Mouse (Mus musculus) macrophage (primary cell): ENCODE data around the gene Zbtb16. TPM values are rescaled to one million over a fixed set of nuclear protein-coding genes. Genes with fewer than 3 reads are reported as not detected.

Experiments
- H3K27ac ChIP-seq: fragments of 350-480 bp; formaldehyde crosslinking; 2 replicates; pipeline ENCODE4 v1.9.0; 2021
- H3K36me3 ChIP-seq: fragments of 350-480 bp; formaldehyde crosslinking; 2 replicates; pipeline ENCODE4 v1.9.0; 2021; ENCODE audit errors: inconsistent target
- H3K4me3 ChIP-seq: fragments of 350-480 bp; formaldehyde crosslinking; 2 replicates; pipeline ENCODE4 v1.9.0; 2021; ENCODE audit errors: inconsistent target
- H3K79me2 ChIP-seq: fragments of 350-480 bp; formaldehyde crosslinking; 2 replicates; pipeline ENCODE4 v1.9.0; 2021; ENCODE audit errors: inconsistent target
- WGBS: methylation state at CpG from one replicate; pipeline ENCODE4 v1.1.7; 2026; ENCODE audit warnings: inconsistent platforms; ENCODE audit not compliant: missing documents; 5-methylcytosine and 5-hydroxymethylcytosine counted together
- polyA plus RNA-seq: library from polyadenylated mRNA; stranded (reverse); fragments of 250-400 nt; gene quantifications from 3 replicates; pipeline ENCODE4 v1.2.4, GENCODE M21; 2018; ENCODE audit warnings: inconsistent platforms

The Zbtb16 gene
- polyA plus RNA-seq, 1 experiment from 2014 or later, result 0.62 TPM

- Histone ChIP-seq H3K79me2 (no peaks in the 10 kb centered on the region), H3K36me3 (no peaks in the 10 kb centered on the region), H3K4me3 (no peak overlapping the region), H3K27ac (no peak overlapping the region)
- 87% methylated on average over 2 of the region's 2 CpGs for WGBS
Observed at GRCm38 (mm10) chr9:48650846-48651245, 185.2 kb downstream of the Zbtb16 start.

GRCm38 (mm10) chr9:48649851-48650685, 186.0 kb downstream of the Zbtb16 start:
- H3K27ac ChIP-seq, result no peak overlapping the region
- no peaks in the 10 kb centered on the region for H3K79me2 ChIP-seq
- WGBS, result 81% methylated on average over 17 of the region's 17 CpGs
- no peaks in the 10 kb centered on the region for H3K36me3 ChIP-seq
- H3K4me3 ChIP-seq, result no peak overlapping the region

- no peaks in the 10 kb centered on the region for H3K79me2 ChIP-seq
- H3K4me3 ChIP-seq, result no peak overlapping the region
- no peak overlapping the region for H3K27ac ChIP-seq
- WGBS, result 16% methylated on average over 21 of the region's 22 CpGs
- H3K36me3 ChIP-seq, result no peaks in the 10 kb centered on the region
Observed at GRCm38 (mm10) chr9:48649098-48649766, 186.8 kb downstream of the Zbtb16 start.

DNA sequence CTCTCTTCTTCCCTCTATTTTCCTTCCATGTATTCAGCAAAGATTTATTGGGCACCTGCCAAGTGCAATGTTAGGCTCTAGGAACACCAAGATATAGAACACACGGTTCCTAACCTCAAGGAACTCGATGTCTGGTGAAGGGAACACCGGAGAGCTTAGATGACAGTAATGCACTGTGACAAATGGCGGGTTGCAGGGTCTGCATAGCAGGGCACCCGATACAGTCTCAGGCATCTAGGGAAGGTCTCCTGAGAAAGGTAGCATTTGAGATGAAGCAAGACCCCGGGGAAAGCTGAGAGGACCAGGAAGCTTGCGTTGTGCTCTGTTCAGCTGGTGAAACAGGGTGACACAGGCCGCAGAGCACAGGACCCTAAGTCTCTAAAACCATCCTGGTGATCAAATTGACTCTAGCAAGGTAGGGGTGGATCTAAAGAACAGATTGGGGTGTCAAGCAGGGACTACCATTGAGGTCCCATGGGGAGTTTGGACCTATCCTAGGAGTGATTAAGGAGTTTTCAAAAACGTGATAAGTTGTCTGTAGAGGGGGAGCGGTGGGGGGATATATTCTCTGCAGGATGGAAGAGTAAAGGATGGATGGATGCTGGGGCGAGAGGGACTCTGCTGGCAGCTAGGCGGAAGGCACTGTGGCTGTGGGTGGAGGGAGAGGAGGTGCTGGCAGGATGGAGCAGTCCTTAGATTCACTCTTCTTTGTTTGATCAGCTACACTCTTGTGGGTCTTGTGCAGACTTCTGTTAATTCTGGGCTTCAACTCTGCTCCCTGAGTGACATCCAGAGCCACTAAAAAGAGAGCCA, 187.5 kb downstream of the Zbtb16 start:
- H3K36me3 ChIP-seq, result no peaks in the 10 kb centered on the region
- no peaks in the 10 kb centered on the region for H3K79me2 ChIP-seq
- WGBS, result 83% methylated on average over 12 of the region's 12 CpGs
- H3K4me3 ChIP-seq, result no peak overlapping the region
- H3K27ac ChIP-seq, result no peak overlapping the region

GRCm38 (mm10) chr9:48647648-48648284, 188.3 kb downstream of the Zbtb16 start:
- Histone ChIP-seq H3K79me2 (no peaks in the 10 kb centered on the region), H3K36me3 (no peaks in the 10 kb centered on the region), H3K4me3 (no peak overlapping the region), H3K27ac (no peak overlapping the region)
- 80% methylated on average over 10 of the region's 10 CpGs for WGBS

- Histone ChIP-seq H3K4me3 (no peak overlapping the region), H3K36me3 (no peaks in the 10 kb centered on the region), H3K27ac (no peak overlapping the region), H3K79me2 (no peaks in the 10 kb centered on the region)
- WGBS, result 87% methylated on average over 16 of the region's 16 CpGs
Observed at GRCm38 (mm10) chr9:48646781-48647647, 189.0 kb downstream of the Zbtb16 start.

- WGBS, result 23% methylated on average over 4 of the region's 4 CpGs
- Histone ChIP-seq H3K27ac (no peak overlapping the region), H3K4me3 (no peak overlapping the region), H3K79me2 (no peaks in the 10 kb centered on the region), H3K36me3 (no peaks in the 10 kb centered on the region)
Observed at GRCm38 (mm10) chr9:48646251-48646650, 189.8 kb downstream of the Zbtb16 start.

- H3K36me3 ChIP-seq, result no peaks in the 10 kb centered on the region
- no peaks in the 10 kb centered on the region for H3K79me2 ChIP-seq
- no peak overlapping the region for H3K27ac ChIP-seq
- 69% methylated on average over 4 of the region's 4 CpGs for WGBS
- H3K4me3 ChIP-seq, result no peak overlapping the region
Observed at GRCm38 (mm10) chr9:48645648-48646126, 190.3 kb downstream of the Zbtb16 start.

DNA sequence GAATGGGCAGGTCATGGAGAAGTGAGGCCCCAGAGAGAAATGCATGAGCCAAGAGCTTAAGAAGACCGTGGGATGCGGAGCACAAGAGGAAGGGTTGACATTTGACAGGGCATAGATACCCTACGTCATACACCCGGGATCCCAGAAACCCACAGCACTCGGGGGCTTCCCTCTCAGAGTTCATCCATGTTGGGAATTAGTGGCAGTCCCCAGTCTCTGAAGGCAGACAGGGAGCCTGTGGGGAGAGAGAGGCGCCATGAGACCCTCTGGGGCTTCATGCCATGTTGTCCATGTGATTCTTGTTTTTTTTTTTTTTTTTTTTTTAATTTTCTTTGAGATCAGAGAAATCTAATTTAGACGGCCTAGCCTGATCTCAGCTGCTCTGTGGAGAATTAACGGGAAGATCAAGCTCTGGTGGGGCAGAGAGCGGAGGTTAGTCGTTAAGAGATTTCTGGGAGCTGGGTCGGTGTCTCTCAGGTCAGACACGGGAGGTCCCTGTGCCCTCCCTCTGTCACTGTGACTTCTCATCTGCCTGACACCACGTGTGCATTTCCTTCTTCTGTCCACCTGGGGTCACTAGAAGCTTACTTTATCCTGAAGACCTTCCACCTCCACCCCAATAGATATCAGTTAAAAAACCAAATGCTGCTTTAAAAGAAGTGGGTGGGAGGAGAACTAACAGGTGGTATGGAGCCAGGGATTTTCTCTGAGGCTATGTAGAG, 190.9 kb downstream of the Zbtb16 start:
- WGBS, result 54% methylated on average over 13 of the region's 13 CpGs
- Histone ChIP-seq H3K4me3 (no peak overlapping the region), H3K27ac (no peak overlapping the region), H3K36me3 (no peaks in the 10 kb centered on the region), H3K79me2 (no peaks in the 10 kb centered on the region)

DNA sequence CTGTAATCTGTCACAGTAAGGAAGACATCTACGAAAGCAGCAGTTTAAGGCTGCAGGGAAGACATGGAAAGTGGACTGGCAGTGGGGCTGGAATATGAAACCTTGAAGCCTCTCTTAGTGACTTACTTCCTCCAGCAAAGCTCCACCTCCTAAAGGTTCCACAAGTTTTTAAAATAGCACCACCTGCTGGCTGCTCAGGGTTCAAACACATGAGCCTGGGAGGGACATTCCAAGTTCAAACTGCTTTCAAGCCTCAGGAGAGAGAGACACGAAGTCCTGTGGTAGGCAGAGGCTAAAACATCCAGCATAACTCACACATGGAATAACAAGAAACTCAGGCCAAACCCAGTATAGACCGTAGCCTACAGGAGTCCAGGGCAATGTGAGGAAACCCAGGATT, 191.6 kb downstream of the Zbtb16 start:
- Histone ChIP-seq H3K79me2 (no peaks in the 10 kb centered on the region), H3K27ac (no peak overlapping the region), H3K4me3 (no peak overlapping the region), H3K36me3 (no peaks in the 10 kb centered on the region)
- WGBS, result 79% methylated on average over 3 of the region's 3 CpGs

DNA sequence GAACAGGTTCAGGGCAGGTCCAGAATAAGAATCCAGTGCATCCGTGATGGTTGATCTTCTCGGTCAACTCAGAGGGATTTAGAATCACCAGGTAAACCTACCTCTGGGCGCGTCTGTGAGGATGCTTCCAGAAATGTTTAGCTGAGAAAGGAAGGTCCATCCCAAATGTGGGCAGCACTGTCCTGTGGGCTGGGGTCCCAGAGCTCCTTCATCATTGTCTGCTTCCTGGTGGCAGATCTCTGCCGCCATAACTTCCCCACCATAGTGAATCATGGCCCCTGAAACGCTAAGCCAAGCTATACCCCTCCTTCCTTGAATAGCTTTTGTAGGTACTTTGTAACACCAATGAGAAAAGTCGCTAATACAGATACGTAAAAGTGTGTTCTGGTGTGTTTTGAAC, 194.4 kb downstream of the Zbtb16 start:
- WGBS, result 95% methylated on average over 8 of the region's 8 CpGs
- Histone ChIP-seq H3K27ac (no peak overlapping the region), H3K79me2 (no peaks in the 10 kb centered on the region), H3K4me3 (no peak overlapping the region), H3K36me3 (no peaks in the 10 kb centered on the region)

DNA sequence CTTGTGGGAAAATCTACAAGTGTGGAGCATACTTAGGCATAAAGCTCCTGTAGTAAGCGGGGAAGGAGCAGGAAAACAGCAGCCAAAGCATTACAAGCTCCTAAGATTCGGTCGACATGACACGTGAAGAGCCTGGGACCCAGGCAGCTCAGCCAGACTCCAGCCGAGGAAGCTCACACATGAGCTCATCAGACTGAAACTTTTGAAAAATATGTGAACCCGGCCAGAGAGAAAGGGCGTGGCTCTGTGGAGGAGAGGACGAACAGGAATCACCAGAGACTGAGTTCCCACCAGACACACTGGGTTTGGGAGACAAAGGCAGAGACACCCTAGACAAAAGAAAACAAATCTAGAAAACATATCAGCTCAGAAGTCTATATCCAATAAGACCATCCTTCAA, 195.1 kb downstream of the Zbtb16 start:
- H3K79me2 ChIP-seq, result no peaks in the 10 kb centered on the region
- 91% methylated on average over 8 of the region's 8 CpGs for WGBS
- no peak overlapping the region for H3K4me3 ChIP-seq
- no peaks in the 10 kb centered on the region for H3K36me3 ChIP-seq
- H3K27ac ChIP-seq, result no peak overlapping the region

DNA sequence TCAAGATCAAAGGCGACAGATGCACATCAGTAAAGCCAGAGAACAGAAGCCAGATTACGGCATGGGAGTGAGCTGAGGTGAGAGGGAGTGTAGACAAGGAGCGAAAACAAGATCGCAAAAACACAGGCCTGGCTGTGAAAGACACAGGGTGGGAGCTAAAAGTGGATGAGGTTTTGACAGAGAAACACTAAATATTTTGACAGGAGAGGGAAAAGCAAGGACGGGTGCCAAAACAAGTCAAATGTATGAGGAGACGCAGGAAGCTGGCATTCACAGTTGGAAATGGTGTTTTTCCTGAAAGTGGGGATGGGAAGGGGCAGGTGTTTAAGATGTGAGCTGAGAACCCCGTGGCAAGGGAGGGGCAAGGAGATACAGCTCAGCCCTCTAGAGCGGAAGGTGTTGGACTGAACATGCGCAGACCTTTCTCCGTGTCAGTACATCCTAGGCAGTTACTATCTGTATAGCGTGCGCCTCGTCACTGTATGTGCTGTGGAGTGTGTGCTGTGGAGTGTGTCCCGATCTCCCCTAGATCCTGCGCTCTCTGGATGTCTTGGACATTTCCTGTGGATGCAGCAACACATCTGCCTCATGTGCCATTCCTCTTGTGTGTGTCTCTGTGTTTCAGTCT, 197.7 kb downstream of the Zbtb16 start:
- H3K4me3 ChIP-seq, result no peak overlapping the region
- H3K79me2 ChIP-seq, result no peaks in the 10 kb centered on the region
- 70% methylated on average over 15 of the region's 15 CpGs for WGBS
- no peak overlapping the region for H3K27ac ChIP-seq
- H3K36me3 ChIP-seq, result no peaks in the 10 kb centered on the region
